Mouse (Mus musculus) testis, adult 2 months (tissue): ENCODE results near the gene Rack1.

ENCODE experiments used
- CTCF ChIP-seq: fragments of 200-500 bp; IDR thresholded peaks from 2 replicates; pipeline ENCODE4 v1.5.1; 2012; ENCODE audit warnings: low read depth, mild to moderate bottlenecking, inconsistent platforms, low read length, moderate library complexity; ENCODE audit not compliant: control insufficient read depth, insufficient read depth, insufficient replicate concordance
- POLR2A ChIP-seq: fragments of 200-500 bp; IDR thresholded peaks from 2 replicates; pipeline ENCODE4 v1.6.1; 2012; ENCODE audit warnings: low read depth, mild to moderate bottlenecking, inconsistent platforms, low read length, moderate library complexity; ENCODE audit not compliant: control insufficient read depth

DNA sequence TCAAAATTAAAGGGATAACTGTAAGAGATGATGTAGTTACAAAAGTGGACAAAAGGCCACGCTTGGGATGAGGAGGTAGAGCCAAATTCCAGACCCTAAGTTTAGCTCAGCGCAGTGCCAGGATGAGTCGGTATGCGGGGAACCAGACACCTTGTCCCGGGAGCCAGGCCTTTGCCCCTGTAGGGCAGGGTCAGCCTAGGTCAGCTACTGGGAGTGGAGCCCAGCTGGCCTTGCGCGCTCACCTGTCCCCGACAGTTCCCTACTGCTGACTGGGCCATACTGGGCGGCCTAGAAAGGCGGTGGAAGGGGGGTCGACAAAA, 36.8 kb downstream of the Rack1 start:
- no peak for TF ChIP-seq CTCF
- TF ChIP-seq POLR2A = no peak
